Mouse (Mus musculus): ENCODE measurements at regions not wholly inside any gene's neighbourhood (a gene's known extent, or its start where the extent isn't known, plus 50 kb on each side); places are given as distances from the start of the nearest gene placed in this dataset.
"Not testable (repeated sequence)": the region's sequence is repeated elsewhere in the genome, so short reads cannot be mapped to it uniquely, and the experiment has no call there.

DNA sequence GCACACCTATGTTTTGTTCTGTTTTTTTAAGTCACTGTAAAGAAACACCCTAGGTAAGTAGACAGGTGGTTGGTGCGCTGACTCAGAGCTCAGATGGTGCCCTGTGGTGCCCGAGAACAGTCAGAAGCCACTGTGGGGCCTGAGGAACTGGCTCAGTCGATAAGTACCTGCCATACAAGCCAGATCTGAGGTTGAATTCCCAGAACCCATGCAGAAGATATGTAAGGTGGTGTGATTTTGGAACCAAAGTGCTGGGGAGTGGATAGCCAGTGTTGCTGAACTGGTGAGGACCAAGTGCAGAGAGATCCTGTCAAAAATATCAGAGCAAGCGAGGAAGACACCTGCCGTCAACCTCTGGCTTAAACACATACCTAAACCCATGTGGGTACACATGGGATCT lies 65.4 kb downstream of the Chst1 start:
- Histone ChIP-seq H3K36me3 (no peaks in the 10 kb centered on the region), H3K9ac (no peak overlapping the region), H3K9me3 (no peaks in the 10 kb centered on the region), H3K27me3 (peaks cover under 1% of the 10 kb centered on the region), H3K4me3 (no peak overlapping the region), H3K4me2 (no peak overlapping the region), H3K4me1 (no peaks in the 10 kb centered on the region), H3K27ac (no peak overlapping the region)
- ATAC-seq (ENCODE audit: insufficient number of reproducible peaks, insufficient read depth, low FRiP score, low TSS enrichment, low read depth), result no peak
- WGBS, result 67% methylated on average over 5 of the region's 5 CpGs

DNA sequence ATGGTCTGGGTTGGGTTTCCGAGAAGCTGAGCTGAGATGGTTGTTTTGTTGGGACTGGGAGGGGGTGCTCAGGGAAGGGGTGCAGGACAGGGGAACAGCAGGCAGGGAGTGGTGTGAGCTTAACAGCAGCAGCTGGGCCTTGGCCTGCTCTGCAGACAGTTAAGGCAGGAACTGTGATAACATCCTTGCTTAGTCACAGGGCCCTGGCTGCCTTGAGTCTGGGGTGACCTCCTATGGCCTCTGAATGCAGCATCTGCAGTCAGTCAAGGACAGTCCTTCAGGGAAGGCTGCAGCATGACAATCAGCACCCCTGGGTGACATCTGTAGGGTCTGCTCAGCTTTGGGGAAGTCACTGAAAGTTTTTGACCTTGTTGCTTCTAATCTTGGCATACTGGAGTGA lies 67.7 kb downstream of the Chst1 start:
- no peak for ATAC-seq (ENCODE audit: insufficient number of reproducible peaks, insufficient read depth, low FRiP score, low TSS enrichment, low read depth)
- WGBS, result 61% methylated on average over 1 of the region's 1 CpGs
- H3K27ac ChIP-seq, result no peak overlapping the region
- peaks cover 9% of the 10 kb centered on the region for H3K27me3 ChIP-seq
- H3K9ac ChIP-seq, result no peak overlapping the region
- no peaks in the 10 kb centered on the region for H3K9me3 ChIP-seq
- H3K4me3 ChIP-seq, result no peak overlapping the region
- no peak overlapping the region for H3K4me2 ChIP-seq
- no peaks in the 10 kb centered on the region for H3K36me3 ChIP-seq
- no peaks in the 10 kb centered on the region for H3K4me1 ChIP-seq

DNA sequence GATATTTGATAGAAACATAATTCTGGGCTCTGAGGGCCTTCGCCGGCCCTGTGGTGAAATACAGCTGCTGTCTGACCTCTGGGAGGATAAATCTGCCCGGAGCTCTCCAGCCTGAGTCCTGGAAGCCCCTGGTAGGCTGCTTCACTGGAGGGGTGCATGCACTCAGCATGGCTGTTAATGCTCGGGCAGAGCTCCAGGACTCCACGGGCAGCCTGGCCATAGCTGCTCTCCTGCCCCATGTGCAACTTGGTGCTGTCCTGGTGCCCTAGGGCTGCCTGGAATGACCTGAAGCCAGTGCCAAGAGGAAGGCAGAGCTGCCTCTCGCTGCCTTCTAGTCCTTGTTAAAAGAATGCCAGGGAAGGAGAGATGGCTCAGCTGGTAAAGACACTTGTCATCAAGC lies 68.2 kb downstream of the Chst1 start:
- no peaks in the 10 kb centered on the region for H3K4me1 ChIP-seq
- no peak for ATAC-seq (ENCODE audit: insufficient number of reproducible peaks, insufficient read depth, low FRiP score, low TSS enrichment, low read depth)
- no peaks in the 10 kb centered on the region for H3K9me3 ChIP-seq
- H3K36me3 ChIP-seq, result no peaks in the 10 kb centered on the region
- H3K27me3 ChIP-seq, result peaks cover 9% of the 10 kb centered on the region
- H3K4me3 ChIP-seq, result no peak overlapping the region
- H3K27ac ChIP-seq, result no peak overlapping the region
- WGBS, result 55% methylated on average over 6 of the region's 6 CpGs
- no peak overlapping the region for H3K4me2 ChIP-seq
- no peak overlapping the region for H3K9ac ChIP-seq

DNA sequence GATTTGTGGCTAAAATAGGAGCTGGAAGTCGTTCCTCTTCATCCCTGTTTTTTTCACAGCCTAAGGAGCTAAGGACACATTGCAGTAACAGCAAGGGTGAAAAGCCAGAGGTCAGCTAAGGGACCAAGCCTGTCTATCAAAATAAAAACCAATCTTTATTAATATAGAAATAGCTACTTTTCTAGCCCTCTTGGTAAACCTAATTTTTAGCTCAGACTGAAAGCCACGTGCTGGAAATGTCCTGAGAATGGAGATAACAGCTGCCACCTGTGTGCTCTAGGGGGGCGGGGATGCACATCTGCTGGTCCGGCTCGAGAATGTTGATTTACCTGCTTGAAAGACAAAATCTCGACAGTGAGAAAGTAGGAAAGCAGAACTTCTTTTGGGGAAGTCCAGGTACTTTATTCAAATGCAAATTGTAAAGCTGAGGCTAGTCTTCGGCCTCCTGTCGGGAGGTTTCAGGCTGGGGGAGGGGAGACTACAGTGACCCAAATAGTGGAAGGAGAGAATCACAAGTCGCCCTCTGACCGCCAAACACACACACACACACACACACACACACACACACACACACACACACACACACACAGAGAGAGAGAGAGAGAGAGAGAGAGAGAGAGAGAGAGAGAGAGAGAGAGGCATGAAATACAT lies 70.0 kb downstream of the Chst1 start:
- H3K9ac ChIP-seq, H3K4me3 ChIP-seq: not testable (repeated sequence)
- WGBS, result 29% methylated on average over 10 of the region's 10 CpGs

DNA sequence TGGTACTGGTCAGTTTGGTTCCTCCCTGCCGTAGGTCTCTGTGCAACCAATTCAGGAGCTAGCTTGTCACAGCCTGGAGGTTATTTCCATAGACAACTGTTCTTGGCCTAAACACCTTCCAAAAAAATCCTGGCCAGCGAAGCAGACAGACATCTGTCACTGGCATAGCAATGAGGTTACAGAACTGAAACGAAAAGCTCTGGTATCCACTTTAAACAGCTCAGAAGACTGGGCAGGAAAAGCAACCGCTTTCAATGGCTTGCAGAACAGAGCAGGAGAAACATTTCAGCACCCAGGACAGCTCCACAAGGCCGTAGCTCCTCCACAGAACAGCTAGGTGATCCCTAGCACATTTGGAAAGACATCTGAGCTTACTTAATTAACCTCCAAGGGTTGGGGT lies 72.1 kb downstream of the Chst1 start:
- Histone ChIP-seq H3K4me2 (no peak overlapping the region), H3K36me3 (no peaks in the 10 kb centered on the region)
- no peak for ATAC-seq (ENCODE audit: insufficient number of reproducible peaks, insufficient read depth, low FRiP score, low TSS enrichment, low read depth)

More for the DNA sequence above, 70.0 kb downstream of the Chst1 start:
- not testable (repeated sequence) for H3K36me3 ChIP-seq; H3K4me2 ChIP-seq; ATAC-seq (ENCODE audit: insufficient number of reproducible peaks, insufficient read depth, low FRiP score, low TSS enrichment, low read depth); H3K27me3 ChIP-seq; H3K27ac ChIP-seq; H3K9me3 ChIP-seq; H3K4me1 ChIP-seq

DNA sequence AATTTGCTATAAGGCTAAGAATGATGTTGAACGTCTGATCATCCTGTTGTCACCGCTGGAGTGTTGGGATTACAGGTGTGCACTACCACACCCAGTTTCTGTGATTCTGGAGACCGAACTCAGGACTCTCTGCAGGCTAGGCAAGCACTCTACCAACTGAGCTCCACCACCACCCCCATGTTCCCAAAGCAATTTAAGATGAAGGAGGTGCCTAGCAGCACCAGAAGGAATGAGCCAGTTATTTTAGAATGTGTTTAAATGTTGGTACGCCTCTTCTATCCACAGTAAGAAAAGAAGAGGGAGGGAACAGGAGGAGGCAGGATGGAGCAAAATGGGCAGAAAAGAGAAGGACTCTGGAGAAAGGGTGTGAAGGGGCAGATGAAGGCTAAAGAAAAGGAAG lies 72.6 kb downstream of the Chst1 start:
- no peaks in the 10 kb centered on the region for H3K36me3 ChIP-seq
- H3K4me3 ChIP-seq, result no peak overlapping the region
- H3K27me3 ChIP-seq, result peaks cover 9% of the 10 kb centered on the region
- H3K9ac ChIP-seq, result no peak overlapping the region
- H3K9me3 ChIP-seq, result no peaks in the 10 kb centered on the region
- H3K4me2 ChIP-seq, result no peak overlapping the region
- H3K4me1 ChIP-seq, result no peaks in the 10 kb centered on the region
- H3K27ac ChIP-seq, result no peak overlapping the region
- 73% methylated on average over 4 of the region's 4 CpGs for WGBS
- ATAC-seq (ENCODE audit: insufficient number of reproducible peaks, insufficient read depth, low FRiP score, low TSS enrichment, low read depth), result no peak

More for the DNA sequence above, 72.1 kb downstream of the Chst1 start:
- Histone ChIP-seq H3K27ac (no peak overlapping the region), H3K9me3 (no peaks in the 10 kb centered on the region), H3K4me1 (no peaks in the 10 kb centered on the region), H3K27me3 (peaks cover 9% of the 10 kb centered on the region), H3K4me3 (no peak overlapping the region), H3K9ac (no peak overlapping the region)
- 35% methylated on average over 5 of the region's 5 CpGs for WGBS

DNA sequence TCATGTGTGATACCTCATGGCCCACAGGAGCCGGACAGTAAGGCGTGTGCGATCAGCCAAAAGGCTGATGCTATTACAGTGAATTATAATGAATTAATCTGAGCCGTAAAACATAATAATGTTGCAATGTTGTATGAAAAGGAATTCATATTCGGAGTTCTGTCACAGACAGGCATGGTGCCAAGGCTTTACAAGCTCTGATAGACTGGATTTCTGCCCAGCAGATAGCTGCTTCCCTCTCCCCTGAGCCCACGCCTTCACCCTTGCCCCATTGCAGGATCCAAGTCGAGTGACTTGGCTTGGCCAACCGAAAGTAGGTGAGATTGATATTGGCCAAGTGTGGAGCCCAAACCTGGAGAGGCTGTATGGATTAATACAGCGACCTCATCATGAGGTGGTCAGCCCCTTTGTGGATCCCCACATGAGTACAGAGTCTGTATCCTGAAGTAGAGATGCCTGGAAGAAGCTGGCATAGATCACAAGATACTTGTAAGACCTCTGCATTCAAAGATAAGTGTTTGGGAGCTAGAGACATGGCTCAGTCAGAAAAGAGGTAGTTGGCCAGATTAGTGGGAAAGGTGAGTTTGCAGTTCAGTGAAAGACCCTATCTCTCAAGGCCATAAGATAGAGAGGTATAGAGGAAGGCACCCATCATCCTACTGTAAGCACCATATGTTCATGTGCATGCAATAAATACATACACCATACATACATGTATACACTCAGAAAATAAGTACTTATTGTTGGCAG lies 73.7 kb downstream of the Chst1 start:
- 86% methylated on average over 9 of the region's 9 CpGs for WGBS
- peaks cover 9% of the 10 kb centered on the region for H3K27me3 ChIP-seq
- ATAC-seq (ENCODE audit: insufficient number of reproducible peaks, insufficient read depth, low FRiP score, low TSS enrichment, low read depth), result no peak
- no peaks in the 10 kb centered on the region for H3K9me3 ChIP-seq
- no peak overlapping the region for H3K4me2 ChIP-seq
- no peaks in the 10 kb centered on the region for H3K36me3 ChIP-seq
- H3K9ac ChIP-seq, result no peak overlapping the region
- no peak overlapping the region for H3K27ac ChIP-seq
- H3K4me1 ChIP-seq, result no peaks in the 10 kb centered on the region
- H3K4me3 ChIP-seq, result no peak overlapping the region

DNA sequence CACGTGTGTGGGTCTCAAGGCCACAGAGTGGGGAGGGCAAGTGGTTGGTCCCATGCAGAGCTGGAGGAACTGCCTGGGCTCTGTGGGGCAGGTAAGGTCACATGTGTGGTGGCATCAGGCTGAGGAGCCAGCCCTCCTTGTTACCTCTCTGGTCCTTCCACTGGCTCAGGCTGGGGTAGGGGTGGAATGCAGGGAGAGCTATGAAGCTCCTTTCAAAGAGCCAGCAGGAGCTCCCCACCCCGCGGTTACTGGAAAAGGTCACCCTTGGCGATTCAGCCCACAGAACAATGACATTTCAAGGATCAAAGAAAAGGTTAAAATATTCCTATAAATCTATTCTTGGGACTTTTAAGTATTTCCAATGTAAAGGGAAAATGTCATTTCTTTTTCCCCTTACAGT lies 74.4 kb downstream of the Chst1 start:
- peaks cover 9% of the 10 kb centered on the region for H3K27me3 ChIP-seq
- H3K9me3 ChIP-seq, result no peaks in the 10 kb centered on the region
- H3K4me1 ChIP-seq, result no peaks in the 10 kb centered on the region
- 16% methylated on average over 4 of the region's 4 CpGs for WGBS
- no peak overlapping the region for H3K9ac ChIP-seq
- H3K36me3 ChIP-seq, result no peaks in the 10 kb centered on the region
- no peak for ATAC-seq (ENCODE audit: insufficient number of reproducible peaks, insufficient read depth, low FRiP score, low TSS enrichment, low read depth)
- no peak overlapping the region for H3K27ac ChIP-seq
- no peak overlapping the region for H3K4me2 ChIP-seq
- no peak overlapping the region for H3K4me3 ChIP-seq

DNA sequence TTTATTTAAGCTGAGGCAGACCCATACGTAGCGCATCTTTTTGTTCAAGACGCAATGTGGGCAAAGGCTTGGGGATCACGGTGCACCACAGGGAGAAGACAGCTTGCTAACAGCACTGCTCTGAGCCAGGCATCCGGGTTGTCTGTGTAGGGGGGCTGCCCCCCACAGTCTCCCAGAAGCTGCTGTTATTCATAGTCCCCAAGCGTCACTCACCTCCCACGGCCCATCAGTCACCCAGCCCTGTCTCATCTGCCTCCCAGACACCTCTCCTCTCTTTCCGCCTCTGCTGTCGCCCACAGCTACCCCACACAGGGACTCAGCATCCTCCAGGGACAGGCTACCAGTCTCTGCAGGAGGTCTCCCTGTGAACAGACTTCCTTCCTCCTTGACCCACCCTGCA lies 75.7 kb downstream of the Chst1 start:
- no peak overlapping the region for H3K27ac ChIP-seq
- H3K4me1 ChIP-seq, result no peaks in the 10 kb centered on the region
- H3K4me2 ChIP-seq, result no peak overlapping the region
- ATAC-seq (ENCODE audit: insufficient number of reproducible peaks, insufficient read depth, low FRiP score, low TSS enrichment, low read depth), result no peak
- 0 out of 2 replicates have a peak, but pooled peaks cover 2% of the 10 kb centered on the region for H3K9me3 ChIP-seq
- no peak overlapping the region for H3K4me3 ChIP-seq
- no peak overlapping the region for H3K9ac ChIP-seq
- 74% methylated on average over 9 of the region's 9 CpGs for WGBS
- H3K27me3 ChIP-seq, result peaks cover 6% of the 10 kb centered on the region
- H3K36me3 ChIP-seq, result no peaks in the 10 kb centered on the region

DNA sequence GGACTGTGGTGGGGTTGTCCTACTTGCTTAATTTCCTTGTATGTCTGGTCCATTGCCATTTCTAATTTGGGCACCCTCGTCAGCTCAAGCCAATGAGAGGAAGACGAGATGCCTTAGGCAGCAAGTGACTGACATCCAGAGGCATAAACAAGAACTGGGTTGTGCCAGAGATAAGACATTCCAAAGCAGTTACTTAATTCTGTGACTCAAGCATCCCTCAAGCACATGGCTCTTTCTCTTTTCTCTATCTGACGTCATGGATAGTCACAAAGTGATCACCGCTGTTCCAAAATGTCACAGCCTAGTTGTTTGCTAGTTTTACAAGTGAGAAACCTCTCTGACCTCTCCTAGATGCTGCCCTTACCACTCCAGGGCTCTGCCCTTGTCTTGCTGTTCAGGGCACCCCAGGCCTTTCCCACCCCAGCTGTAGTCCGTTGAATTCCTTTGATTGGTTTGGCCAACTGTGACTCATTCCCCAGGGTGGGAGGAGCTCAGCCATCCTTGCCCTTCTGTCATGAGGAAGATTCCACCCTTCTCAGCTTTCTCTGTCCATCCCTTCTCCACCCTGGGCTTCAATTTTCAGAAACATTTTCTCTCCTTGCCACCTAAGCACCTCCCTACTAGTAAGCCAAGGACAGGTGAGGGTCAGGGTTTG lies 78.9 kb downstream of the Chst1 start:
- no peak overlapping the region for H3K4me3 ChIP-seq
- H3K4me2 ChIP-seq, result no peak overlapping the region
- no peak overlapping the region for H3K9ac ChIP-seq
- no peaks in the 10 kb centered on the region for H3K36me3 ChIP-seq
- H3K27ac ChIP-seq, result no peak overlapping the region
- WGBS, result 69% methylated on average over 5 of the region's 5 CpGs
- no peak for ATAC-seq (ENCODE audit: insufficient number of reproducible peaks, insufficient read depth, low FRiP score, low TSS enrichment, low read depth)
- H3K27me3 ChIP-seq, result no peaks in the 10 kb centered on the region
- no peaks in the 10 kb centered on the region for H3K4me1 ChIP-seq
- H3K9me3 ChIP-seq, result 0 out of 2 replicates have a peak, but pooled peaks cover 3% of the 10 kb centered on the region

DNA sequence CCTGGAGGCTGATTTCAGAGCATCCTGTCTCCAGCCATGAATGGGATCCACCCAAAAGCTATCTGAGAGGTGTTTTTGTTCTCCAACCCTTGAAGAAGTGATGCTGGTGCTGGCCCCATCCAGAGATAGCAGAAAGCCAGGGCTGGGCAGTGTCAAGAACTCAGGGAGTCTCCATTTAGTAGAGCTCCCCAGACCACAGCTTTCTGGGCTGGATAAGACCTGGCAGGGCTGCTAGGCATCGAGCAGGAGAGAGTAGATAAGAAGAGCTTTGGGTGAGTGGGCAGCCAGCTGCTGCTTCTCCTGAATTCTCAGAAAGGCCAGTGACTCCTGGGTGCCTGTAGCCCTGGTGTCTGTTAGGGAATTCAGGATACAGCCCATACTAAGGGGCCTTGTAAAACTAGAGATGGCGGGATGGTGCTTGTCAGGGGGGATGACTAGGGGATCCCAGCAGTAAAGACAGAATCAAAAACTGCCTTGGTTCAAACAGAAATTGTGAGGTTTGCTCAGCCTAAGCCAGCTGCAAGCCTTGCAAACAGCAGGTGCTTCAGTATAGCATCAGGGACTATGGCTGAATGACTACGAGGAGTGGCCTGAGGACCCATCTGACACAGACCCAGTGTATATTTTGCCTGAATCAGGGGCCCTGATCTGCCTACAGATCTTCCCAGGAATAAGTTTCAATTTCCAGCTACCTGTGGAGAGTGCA lies 79.6 kb downstream of the Chst1 start:
- H3K27me3 ChIP-seq, result no peaks in the 10 kb centered on the region
- H3K27ac ChIP-seq, result no peak overlapping the region
- ATAC-seq (ENCODE audit: insufficient number of reproducible peaks, insufficient read depth, low FRiP score, low TSS enrichment, low read depth), result no peak
- H3K4me1 ChIP-seq, result no peaks in the 10 kb centered on the region
- H3K4me2 ChIP-seq, result no peak overlapping the region
- no peak overlapping the region for H3K9ac ChIP-seq
- no peaks in the 10 kb centered on the region for H3K36me3 ChIP-seq
- 78% methylated on average over 3 of the region's 3 CpGs for WGBS
- H3K4me3 ChIP-seq, result no peak overlapping the region
- H3K9me3 ChIP-seq, result 0 out of 2 replicates have a peak, but pooled peaks cover 3% of the 10 kb centered on the region

Data from embryonic facial prominence, embryonic 13.5 days (tissue).